Mouse (Mus musculus): ENCODE results near the gene Olfr1325.
"Not testable (repeated sequence)": the region's sequence is repeated elsewhere in the genome, so short reads cannot be mapped to it uniquely, and the experiment has no call there.

Gene Olfr1325

GRCm38 (mm10) chrX:74592379-74592778 is at the start of gene Olfr1325:
Gene Olfr1325 (plus strand): TSS chrX:74592679.
- DNase-seq: no peak

- DNase-seq: no peak
Observed at GRCm38 (mm10) chrX:74574788-74575187, 17.7 kb upstream of the Olfr1325 start, which contains the start of gene Olfr1326-ps1. Gene Olfr1326-ps1 (minus strand): TSS chrX:74574888.

DNA sequence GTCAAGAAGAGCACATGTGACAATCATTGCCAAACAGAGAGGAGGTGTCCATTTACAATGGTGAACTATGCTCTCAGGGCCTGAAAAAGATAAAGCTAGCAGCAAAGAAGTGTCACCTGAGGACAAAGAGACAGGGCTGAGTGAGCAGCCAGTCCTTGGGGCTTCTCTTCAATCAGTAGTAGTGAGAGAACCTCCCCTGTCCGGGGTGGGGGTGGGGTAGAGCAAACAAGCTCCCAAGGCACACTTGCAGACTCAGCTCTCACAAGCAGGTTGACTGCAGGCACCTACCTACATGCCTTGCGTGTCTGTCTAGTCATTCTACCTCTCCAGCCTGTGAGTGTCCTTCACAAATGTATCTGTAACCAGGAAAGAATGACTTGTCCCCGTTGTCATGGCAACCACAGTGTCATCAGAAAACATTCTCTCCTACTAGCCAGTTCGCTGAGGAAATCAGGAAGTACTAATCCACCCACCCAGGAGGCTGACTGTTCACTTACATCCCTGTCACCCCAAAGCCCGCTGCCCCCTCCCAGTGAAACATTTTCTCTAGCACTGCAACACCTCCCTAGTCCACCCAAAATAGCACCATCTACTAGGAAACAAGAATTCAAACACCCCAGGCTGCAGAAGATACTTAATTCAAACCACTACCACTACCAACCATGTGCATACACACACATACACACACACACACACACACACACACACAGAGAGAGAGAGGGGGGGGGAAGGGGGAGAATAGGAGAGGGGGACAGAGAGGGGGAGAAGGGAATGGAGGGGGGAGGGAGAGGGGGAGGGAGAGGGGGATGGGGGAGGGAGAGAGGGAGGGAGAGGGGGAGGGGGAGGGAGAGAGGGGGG is 53.2 kb downstream of the Olfr1325 start, which contains the start of gene Gm5640:
TSS of gene Gm5640 (minus strand) at position 170 of the 858 bp plus-strand sequence.
- peak; percentile 3 for DNase-seq

- not testable (repeated sequence) for DNase-seq
Observed at GRCm38 (mm10) chrX:74646393-74646792, 53.9 kb downstream of the Olfr1325 start.
